Mouse (Mus musculus) hindbrain, postnatal 0 days (tissue): Measurements from ENCODE around the gene Cadps2. TPM values are rescaled to one million over a fixed set of nuclear protein-coding genes. Genes with fewer than 3 reads are reported as not detected.
A peak's percentile ranks its signal among the peaks of the same experiment; 100 is the strongest.

Experiments
- ATAC-seq: fragments of 200-750 bp; cut with Nextera tagmentation; 2 replicates; pipeline ENCODE4 v1.8.0; 2017; ENCODE audit warnings: mild to moderate bottlenecking, moderate TSS enrichment, moderate library complexity
- DNase-seq: peaks from one replicate; pipeline ENCODE4 v3.0.0-alpha.2; 2015; ENCODE audit warnings: low spot score
- H3K27ac ChIP-seq: fragments of 300-500 bp; sonication (generic); 2 replicates; pipeline ENCODE4 v1.5.1; 2014; ENCODE audit warnings: mild to moderate bottlenecking
- H3K27me3 ChIP-seq: fragments of 300-500 bp; sonication (generic); 2 replicates; pipeline ENCODE4 v1.6.1; 2014; ENCODE audit warnings: low read length, mixed read lengths; ENCODE audit not compliant: insufficient read depth
- H3K36me3 ChIP-seq: fragments of 300-500 bp; sonication (generic); 2 replicates; pipeline ENCODE4 v1.6.1; 2014; ENCODE audit warnings: low read length, mixed read lengths; ENCODE audit not compliant: insufficient read depth
- H3K4me1 ChIP-seq: fragments of 300-500 bp; sonication (generic); 2 replicates; pipeline ENCODE4 v1.6.1; 2014; ENCODE audit warnings: antibody characterized with exemption, low read length, mixed read lengths; ENCODE audit not compliant: insufficient read depth
- H3K4me2 ChIP-seq: fragments of 300-500 bp; sonication (generic); 2 replicates; pipeline ENCODE4 v1.6.1; 2014; ENCODE audit warnings: low read depth, mild to moderate bottlenecking, low read length, moderate library complexity, mixed read lengths
- H3K4me3 ChIP-seq: fragments of 300-500 bp; sonication (generic); 2 replicates; pipeline ENCODE4 v1.5.1; 2014; ENCODE audit warnings: low read length
- H3K9ac ChIP-seq: fragments of 300-500 bp; sonication (generic); replicated peaks from 2 replicates; pipeline ENCODE4 v1.6.1; 2014; ENCODE audit warnings: mild to moderate bottlenecking, low read length, moderate library complexity, mixed read lengths
- H3K9me3 ChIP-seq: fragments of 300-500 bp; sonication (generic); 2 replicates; pipeline ENCODE4 v1.6.1; 2016; ENCODE audit warnings: low read length, mixed read lengths
- CTCF ChIP-seq: IDR thresholded peaks from 2 replicates; pipeline ENCODE4 v1.5.1; 2016; ENCODE audit warnings: antibody characterized with exemption, control low read depth, low read depth
- WGBS: fragments of 180-500 bp; shearing (Covaris S2); extraction: QIAGEN DNeasy Blood & Tissue Kit; methylation state at CpG from one replicate; pipeline ENCODE4 v1.1.7; 2014; 5-methylcytosine and 5-hydroxymethylcytosine counted together
- polyA plus RNA-seq: library from polyadenylated mRNA; unstranded; fragments of >200 nt; fragmentation: Nextera tagmentation; extraction: Ambion mirVana; gene quantifications from 2 replicates; pipeline ENCODE4 v1.2.1, GENCODE M21; 2015
- total RNA-seq: library from RNA; depleted of rRNA; stranded (reverse); fragments of >200 nt; gene quantifications from 2 replicates; pipeline ENCODE4 v1.2.3, GENCODE M21; 2014

Gene Cadps2
- total and polyA plus RNA-seq, 2 experiments from 2014 or later, result 15.9 to 57.5 TPM

GRCm38 (mm10) chr6:23630465-23630864 is 208.8 kb downstream of the Cadps2 start:
- Histone ChIP-seq H3K9ac (no peak overlapping the region), H3K4me3 (no peak overlapping the region), H3K9me3 (no peaks in the 10 kb centered on the region), H3K4me1 (no peaks in the 10 kb centered on the region), H3K4me2 (no peak overlapping the region), H3K36me3 (no peaks in the 10 kb centered on the region), H3K27ac (no peak overlapping the region), H3K27me3 (no peaks in the 10 kb centered on the region)
- WGBS, result 15% methylated on average over 4 of the region's 4 CpGs
- no peak for DNase-seq
- ATAC-seq, result no peak
- no peak for TF ChIP-seq CTCF

- Histone ChIP-seq H3K4me2 (no peak overlapping the region), H3K4me1 (no peaks in the 10 kb centered on the region), H3K36me3 (no peaks in the 10 kb centered on the region), H3K9me3 (no peaks in the 10 kb centered on the region), H3K27me3 (no peaks in the 10 kb centered on the region), H3K9ac (no peak overlapping the region), H3K27ac (no peak overlapping the region), H3K4me3 (no peak overlapping the region)
- no peak for TF ChIP-seq CTCF
- ATAC-seq, result no peak
- 89% methylated on average over 2 of the region's 2 CpGs for WGBS
- no peak for DNase-seq
Observed at GRCm38 (mm10) chr6:23575102-23575501, 264.1 kb downstream of the Cadps2 start.

- Histone ChIP-seq H3K9me3 (no peaks in the 10 kb centered on the region), H3K4me1 (no peaks in the 10 kb centered on the region), H3K27me3 (no peaks in the 10 kb centered on the region), H3K4me2 (no peak overlapping the region), H3K9ac (no peak overlapping the region), H3K36me3 (no peaks in the 10 kb centered on the region), H3K4me3 (no peak overlapping the region), H3K27ac (no peak overlapping the region)
- TF ChIP-seq CTCF, result no peak
- no peak for ATAC-seq
- DNase-seq, result no peak
- WGBS, result 95% methylated on average over 4 of the region's 4 CpGs
Observed at GRCm38 (mm10) chr6:23573750-23574149, 265.5 kb downstream of the Cadps2 start.

- Histone ChIP-seq H3K9ac (no peak overlapping the region), H3K9me3 (no peaks in the 10 kb centered on the region), H3K4me3 (no peak overlapping the region), H3K36me3 (no peaks in the 10 kb centered on the region), H3K4me1 (no peaks in the 10 kb centered on the region), H3K27ac (no peak overlapping the region), H3K4me2 (no peak overlapping the region), H3K27me3 (no peaks in the 10 kb centered on the region)
- ATAC-seq, result no peak
- WGBS, result 21% methylated on average over 4 of the region's 4 CpGs
- DNase-seq, result peak; percentile 32
- TF ChIP-seq CTCF, result no peak
Observed at GRCm38 (mm10) chr6:23572401-23572800, 266.8 kb downstream of the Cadps2 start.

- Histone ChIP-seq H3K36me3 (no peaks in the 10 kb centered on the region), H3K9me3 (no peaks in the 10 kb centered on the region), H3K27ac (no peak overlapping the region), H3K27me3 (no peaks in the 10 kb centered on the region), H3K4me2 (no peak overlapping the region), H3K9ac (no peak overlapping the region), H3K4me1 (no peaks in the 10 kb centered on the region), H3K4me3 (no peak overlapping the region)
- ATAC-seq (no peak), DNase-seq (peak; percentile 2)
- 80% methylated on average over 4 of the region's 4 CpGs for WGBS
- no peak for TF ChIP-seq CTCF
Observed at GRCm38 (mm10) chr6:23569686-23570085, 269.5 kb downstream of the Cadps2 start.

- no peak overlapping the region for H3K4me2 ChIP-seq
- ATAC-seq (no peak), DNase-seq (no peak)
- WGBS, result 54% methylated on average over 1 of the region's 1 CpGs
- H3K4me1 ChIP-seq, result no peaks in the 10 kb centered on the region
- H3K9ac ChIP-seq, result no peak overlapping the region
- no peaks in the 10 kb centered on the region for H3K27me3 ChIP-seq
- H3K9me3 ChIP-seq, result no peaks in the 10 kb centered on the region
- no peak for TF ChIP-seq CTCF
- H3K4me3 ChIP-seq, result no peak overlapping the region
- H3K27ac ChIP-seq, result no peak overlapping the region
- no peaks in the 10 kb centered on the region for H3K36me3 ChIP-seq
Observed at GRCm38 (mm10) chr6:23568688-23569087, 270.5 kb downstream of the Cadps2 start.

GRCm38 (mm10) chr6:23567651-23568050 is 271.6 kb downstream of the Cadps2 start:
- H3K4me2 ChIP-seq, result no peak overlapping the region
- no peak overlapping the region for H3K27ac ChIP-seq
- 97% methylated on average over 1 of the region's 1 CpGs for WGBS

More at GRCm38 (mm10) chr6:23567651-23568050, 271.6 kb downstream of the Cadps2 start:
- Histone ChIP-seq H3K27me3 (no peaks in the 10 kb centered on the region), H3K4me1 (no peaks in the 10 kb centered on the region), H3K36me3 (no peaks in the 10 kb centered on the region), H3K9ac (no peak overlapping the region), H3K4me3 (no peak overlapping the region), H3K9me3 (no peaks in the 10 kb centered on the region)
- DNase-seq, result no peak
- TF ChIP-seq CTCF, result no peak
- ATAC-seq, result no peak
